Mouse (Mus musculus): ENCODE results near the gene Tmem200b.

The Tmem200b gene

DNA sequence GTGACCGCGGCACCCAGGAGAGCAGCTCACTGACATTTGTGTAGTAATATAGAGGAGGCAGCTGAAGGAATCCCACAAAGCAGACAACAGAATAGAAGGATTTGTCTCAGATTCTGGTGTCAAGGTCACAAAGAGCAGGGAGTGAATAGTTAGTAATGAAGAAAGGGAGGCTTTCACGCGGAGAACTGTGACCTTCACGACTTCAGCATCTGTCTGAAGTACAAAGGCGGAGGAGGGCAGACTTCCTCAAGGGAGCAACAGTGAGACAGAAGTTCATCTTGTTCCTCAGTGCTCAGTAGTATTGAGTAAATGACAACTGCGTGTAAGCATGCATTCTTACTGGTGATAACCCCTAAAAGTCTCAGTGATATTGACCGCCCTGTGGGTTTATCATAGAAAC, 29.1 kb downstream of the Tmem200b start:
- no peak for DNase-seq (ENCODE audit: low spot score in 2 of 2)

DNA sequence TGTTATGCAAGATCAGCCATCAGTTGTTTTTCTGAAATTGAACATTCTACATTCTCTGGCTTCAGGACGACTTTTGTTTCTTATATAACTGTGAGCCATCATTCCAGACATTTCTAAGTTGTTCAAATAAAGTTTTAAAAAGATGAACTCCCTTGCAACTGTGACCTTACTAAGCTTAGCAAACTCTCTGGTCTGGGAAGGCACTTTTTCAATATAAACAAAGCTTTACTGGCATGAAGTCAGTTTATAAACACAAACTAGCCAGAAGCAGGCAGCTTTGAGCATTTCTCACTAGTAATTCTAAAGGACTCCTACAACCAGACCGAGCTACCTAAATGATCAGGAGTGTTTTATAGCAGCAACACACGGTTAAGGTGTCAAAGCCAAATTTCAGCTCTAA, 35.6 kb downstream of the Tmem200b start:
- no peak for DNase-seq (ENCODE audit: low spot score in 2 of 2)

- DNase-seq (ENCODE audit: low spot score in 2 of 2), result no peak
Measured at GRCm38 (mm10) chr4:131968873-131969272, 47.3 kb downstream of the Tmem200b start.

GRCm38 (mm10) chr4:131970244-131970853, 48.8 kb downstream of the Tmem200b start:
- no peak for DNase-seq (ENCODE audit: low spot score in 2 of 2)

All from frontal cortex, postnatal 25 days (tissue).